Mouse (Mus musculus): ENCODE data around the gene Fam53b. TPM values are rescaled to one million over a fixed set of nuclear protein-coding genes. Genes with fewer than 3 reads are reported as not detected.

Gene Fam53b
- 27.2 and 35.3 TPM in 2 replicates for polyA plus RNA-seq (2012; ENCODE audit: insufficient read depth, insufficient read length, missing spikeins)

DNA sequence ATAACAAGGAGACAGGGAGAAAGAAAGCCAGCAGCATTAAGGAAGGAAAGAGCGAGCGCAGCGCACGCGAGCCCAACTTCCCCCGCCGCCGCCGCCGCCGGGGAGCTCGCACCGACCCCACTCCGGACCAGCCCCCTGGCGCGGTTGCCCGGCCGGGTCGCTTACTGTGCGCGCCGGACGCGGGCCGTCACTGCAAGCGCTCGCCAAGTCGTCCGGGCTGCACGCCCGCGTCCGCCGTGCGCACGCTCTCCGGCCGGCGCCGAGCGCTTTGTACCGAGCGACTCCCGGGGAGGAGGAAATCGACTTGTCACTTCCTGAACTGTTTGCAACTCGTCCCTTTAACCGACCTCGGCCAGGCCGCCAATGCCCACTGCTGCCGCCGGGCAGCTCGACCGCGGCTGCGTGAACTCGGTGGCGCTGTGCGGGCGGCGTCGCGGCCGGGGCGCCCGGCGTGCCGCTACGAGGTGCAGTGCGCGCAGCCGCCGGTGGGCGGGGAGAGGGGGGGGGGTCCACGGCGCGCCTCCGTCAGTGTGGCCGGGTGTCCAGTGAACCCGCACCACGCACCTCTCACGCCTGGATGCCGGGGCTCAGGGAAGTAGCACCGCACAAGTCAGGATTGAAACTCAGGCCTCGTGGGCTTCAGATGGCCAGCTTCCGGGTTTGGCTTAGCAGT is at the start of gene Fam53b:
TSS of gene Fam53b (minus strand) at position 471 of the 673 bp plus-strand sequence.
- H3K4me3 ChIP-seq (ENCODE audit: insufficient read depth, low read length) = peak within 1 kb of the TSS; percentile 99
- H3K27ac ChIP-seq (ENCODE audit: insufficient read depth, low read depth, low read length) = peak within 1 kb of the TSS; percentile 98
- no peak for TF ChIP-seq POLR2A (IDR thresholded peaks at IDR 0.05; ENCODE audit: borderline replicate concordance, low read depth, low read length)
- no peak for TF ChIP-seq CTCF (IDR thresholded peaks at IDR 0.05; ENCODE audit: low read depth, low read length)
- H3K4me1 ChIP-seq (ENCODE audit: control insufficient read depth, insufficient read depth, low read length) = peaks cover 25% of the 10 kb centered on the region

DNA sequence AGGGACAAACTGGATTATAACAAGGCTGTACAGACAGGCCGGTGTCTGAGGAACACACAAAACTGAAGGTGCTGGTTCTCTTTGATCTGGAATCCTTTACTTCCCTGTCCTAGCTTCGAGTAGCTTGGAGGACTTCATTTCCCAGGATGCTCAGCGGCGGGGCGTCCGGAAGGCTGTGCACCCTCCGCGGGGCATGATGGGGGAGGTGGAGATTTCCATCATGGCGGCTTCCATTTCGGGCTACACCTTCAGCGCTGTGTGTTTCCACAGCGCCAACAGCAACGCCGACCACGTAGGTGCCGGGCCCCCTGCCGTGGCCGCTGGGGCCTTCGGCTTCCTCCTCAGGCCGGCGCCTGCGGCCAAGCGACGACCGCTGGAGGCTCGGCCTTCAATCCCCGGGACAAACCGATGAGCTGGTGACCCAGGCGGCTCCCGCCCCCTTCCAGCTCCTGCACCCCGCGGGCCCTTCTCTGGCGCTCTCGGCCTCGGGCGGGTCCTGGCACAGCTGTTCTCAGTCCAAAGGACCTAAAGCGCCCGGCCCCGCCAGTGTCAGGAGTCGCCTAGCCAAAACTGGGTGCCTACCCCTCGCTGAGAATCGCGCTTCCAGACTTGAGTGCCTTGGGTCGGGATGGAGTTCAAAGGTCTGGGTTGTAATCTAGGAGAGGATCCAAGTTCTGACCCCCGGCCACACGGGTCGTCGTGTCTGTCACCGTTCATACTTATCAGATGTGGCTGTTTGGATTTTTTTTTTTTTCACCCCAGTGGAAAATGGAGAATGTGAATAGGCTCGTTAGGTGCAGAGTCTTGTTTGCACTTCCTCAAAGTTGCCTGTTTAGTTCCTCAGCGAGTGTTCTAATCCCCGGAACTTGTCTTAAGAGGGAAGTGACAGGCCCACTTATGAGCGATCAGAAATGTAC is 45.6 kb upstream of the Fam53b start, which contains the start of gene Abraxas2:
TSS of gene Abraxas2 (plus strand) at position 184 of the 917 bp plus-strand sequence.
- H3K4me3 ChIP-seq (ENCODE audit: insufficient read depth, low read length) = peak within 1 kb of the TSS; percentile 89
- peaks cover 31% of the 10 kb centered on the region for H3K4me1 ChIP-seq (ENCODE audit: control insufficient read depth, insufficient read depth, low read length)
- peak within 1 kb of the TSS; percentile 88 for H3K27ac ChIP-seq (ENCODE audit: insufficient read depth, low read depth, low read length)
- TF ChIP-seq CTCF (IDR thresholded peaks at IDR 0.05; ENCODE audit: low read depth, low read length) (no peak), POLR2A (IDR thresholded peaks at IDR 0.05; ENCODE audit: borderline replicate concordance, low read depth, low read length) (no peak)

DNA sequence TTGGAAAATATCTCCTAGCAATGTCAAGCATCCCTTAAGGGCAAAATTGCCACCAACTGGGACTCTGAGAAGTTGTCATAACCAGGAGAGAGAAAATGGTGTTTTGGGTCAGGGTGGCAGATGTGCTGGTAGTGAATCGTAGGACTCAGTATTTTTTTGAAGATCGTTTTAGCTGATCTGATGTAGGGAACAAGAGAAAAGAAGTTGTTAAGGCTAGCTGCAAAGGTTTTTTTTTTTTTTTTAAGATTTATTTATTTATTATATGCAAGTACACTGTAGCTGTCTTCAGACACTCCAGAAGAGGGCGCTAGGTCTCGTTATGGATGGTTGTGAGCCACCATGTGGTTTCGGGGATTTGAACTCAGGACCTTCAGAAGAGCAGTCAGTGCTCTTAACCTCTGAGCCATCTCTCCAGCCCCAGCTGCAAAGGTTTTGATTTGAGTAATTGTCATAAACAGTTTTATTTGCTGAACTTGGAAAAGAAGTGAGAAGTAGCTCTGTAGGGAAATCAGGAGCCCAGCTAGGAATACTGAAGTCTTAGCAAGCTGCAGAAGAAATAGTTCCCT is 44.4 kb upstream of the Fam53b start:
- Histone ChIP-seq H3K27ac (ENCODE audit: insufficient read depth, low read depth, low read length) (no peak overlapping the region), H3K4me3 (ENCODE audit: insufficient read depth, low read length) (no peak overlapping the region), H3K4me1 (ENCODE audit: control insufficient read depth, insufficient read depth, low read length) (peaks cover 19% of the 10 kb centered on the region)
- TF ChIP-seq POLR2A (IDR thresholded peaks at IDR 0.05; ENCODE audit: borderline replicate concordance, low read depth, low read length) (no peak), CTCF (IDR thresholded peaks at IDR 0.05; ENCODE audit: low read depth, low read length) (peak; percentile 28; the same call in 1 of the 2 replicates)

DNA sequence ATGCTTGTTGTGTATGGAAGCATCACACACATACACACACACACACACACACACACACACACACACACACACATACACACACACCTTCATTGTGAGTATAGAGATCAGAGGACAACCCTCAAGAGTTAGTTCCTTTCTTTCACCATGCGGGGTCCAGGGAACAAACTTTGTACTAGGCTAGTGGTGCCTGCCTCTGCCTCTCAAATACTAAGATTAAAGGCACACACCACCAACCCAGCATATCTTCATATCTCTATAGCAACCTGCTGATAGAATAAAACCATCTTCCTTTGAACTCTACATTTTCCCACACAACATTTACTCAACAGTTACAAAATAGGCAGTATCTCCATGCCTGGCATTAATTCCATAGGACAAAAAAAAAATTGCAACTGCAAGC is 42.4 kb upstream of the Fam53b start:
- Histone ChIP-seq H3K4me1 (ENCODE audit: control insufficient read depth, insufficient read depth, low read length) (peaks cover 13% of the 10 kb centered on the region), H3K27ac (ENCODE audit: insufficient read depth, low read depth, low read length) (no peak overlapping the region), H3K4me3 (ENCODE audit: insufficient read depth, low read length) (no peak overlapping the region)
- no peak for TF ChIP-seq POLR2A (IDR thresholded peaks at IDR 0.05; ENCODE audit: borderline replicate concordance, low read depth, low read length)
- no peak for TF ChIP-seq CTCF (IDR thresholded peaks at IDR 0.05; ENCODE audit: low read depth, low read length)

DNA sequence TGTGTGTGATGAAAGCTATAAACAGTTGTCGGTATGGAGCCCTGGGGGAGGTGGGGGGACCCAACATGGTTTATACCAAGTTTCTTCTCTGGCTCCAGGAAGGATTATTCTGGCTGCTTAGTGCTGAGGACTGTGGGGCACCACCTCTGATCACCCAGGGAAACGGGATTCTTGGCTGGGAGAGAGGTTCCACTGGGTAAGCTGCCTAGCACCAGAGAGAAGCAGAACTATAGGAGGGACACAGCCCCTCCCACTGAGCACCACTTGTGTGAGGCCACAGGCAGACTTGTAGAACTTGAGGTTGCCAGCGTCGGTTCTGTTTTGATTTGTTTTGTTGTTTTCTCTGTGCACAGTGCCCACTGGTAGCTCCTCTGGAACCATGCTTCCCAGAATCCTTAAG is 40.3 kb upstream of the Fam53b start:
- Histone ChIP-seq H3K4me1 (ENCODE audit: control insufficient read depth, insufficient read depth, low read length) (peaks cover 11% of the 10 kb centered on the region), H3K27ac (ENCODE audit: insufficient read depth, low read depth, low read length) (no peak overlapping the region), H3K4me3 (ENCODE audit: insufficient read depth, low read length) (no peak overlapping the region)
- no peak for TF ChIP-seq CTCF (IDR thresholded peaks at IDR 0.05; ENCODE audit: low read depth, low read length)
- TF ChIP-seq POLR2A (IDR thresholded peaks at IDR 0.05; ENCODE audit: borderline replicate concordance, low read depth, low read length) = no peak

DNA sequence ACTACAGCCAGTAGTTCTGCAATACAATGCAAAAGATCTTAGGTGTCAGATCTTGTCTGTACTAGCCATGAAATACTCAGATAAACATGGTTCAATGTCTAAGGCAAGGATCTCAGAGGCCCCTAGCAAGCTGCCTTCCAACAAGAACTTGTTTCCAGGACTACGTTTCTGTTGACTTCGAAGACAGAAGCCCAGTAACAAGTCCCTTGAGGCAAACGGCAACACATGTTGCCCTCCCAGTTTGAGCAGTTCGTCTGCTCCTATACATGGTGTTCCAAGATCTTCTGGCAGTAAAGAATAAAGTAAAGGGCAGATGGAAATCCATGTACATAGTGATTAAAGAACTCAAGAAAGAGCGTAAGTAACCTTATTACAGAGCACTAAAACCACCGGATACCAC is 39.7 kb upstream of the Fam53b start:
- H3K27ac ChIP-seq (ENCODE audit: insufficient read depth, low read depth, low read length) = no peak overlapping the region
- H3K4me3 ChIP-seq (ENCODE audit: insufficient read depth, low read length) = no peak overlapping the region
- H3K4me1 ChIP-seq (ENCODE audit: control insufficient read depth, insufficient read depth, low read length) = peaks cover 7% of the 10 kb centered on the region
- TF ChIP-seq CTCF (IDR thresholded peaks at IDR 0.05; ENCODE audit: low read depth, low read length) (no peak), POLR2A (IDR thresholded peaks at IDR 0.05; ENCODE audit: borderline replicate concordance, low read depth, low read length) (no peak)

DNA sequence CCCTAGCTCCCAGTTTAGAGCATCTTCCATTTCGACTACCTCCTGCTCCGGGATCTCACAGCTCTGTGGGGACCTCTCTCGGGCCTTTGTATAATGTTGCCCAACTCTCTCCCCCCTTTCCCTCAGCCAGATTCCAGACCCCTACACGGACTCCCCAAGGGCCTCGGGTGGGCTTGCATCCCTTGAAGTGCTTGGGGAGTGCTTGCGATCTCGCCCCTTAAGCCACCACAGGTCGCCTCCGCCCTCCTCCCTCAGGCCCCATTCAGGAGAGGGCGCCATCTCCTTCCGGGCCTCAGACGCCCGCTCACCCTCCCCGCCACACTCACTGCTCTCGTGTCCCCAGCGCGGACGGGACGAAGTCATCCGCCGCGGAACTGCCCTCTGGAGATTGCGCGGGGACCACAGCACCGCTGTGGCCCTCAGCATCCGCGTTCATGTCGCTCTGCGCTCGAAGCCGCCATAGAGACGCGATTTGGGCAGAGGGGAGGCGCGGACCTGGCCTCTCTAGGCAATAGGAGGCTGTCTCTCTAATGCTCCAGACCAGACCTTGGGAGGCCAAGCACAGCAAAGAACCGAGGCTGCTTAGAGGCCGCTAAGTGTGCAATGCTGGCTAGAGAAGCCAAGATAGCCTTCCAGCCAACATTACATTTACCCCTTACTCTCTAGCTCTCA is 38.6 kb upstream of the Fam53b start, which contains the start of gene Eef1akmt2:
TSS of gene Eef1akmt2 (minus strand) at position 501 of the 672 bp plus-strand sequence.
- Histone ChIP-seq H3K27ac (ENCODE audit: insufficient read depth, low read depth, low read length) (peak within 1 kb of the TSS; percentile 79), H3K4me1 (ENCODE audit: control insufficient read depth, insufficient read depth, low read length) (peaks cover 2% of the 10 kb centered on the region), H3K4me3 (ENCODE audit: insufficient read depth, low read length) (peak within 1 kb of the TSS; percentile 91)
- no peak for TF ChIP-seq POLR2A (IDR thresholded peaks at IDR 0.05; ENCODE audit: borderline replicate concordance, low read depth, low read length)
- TF ChIP-seq CTCF (IDR thresholded peaks at IDR 0.05; ENCODE audit: low read depth, low read length) = no peak

DNA sequence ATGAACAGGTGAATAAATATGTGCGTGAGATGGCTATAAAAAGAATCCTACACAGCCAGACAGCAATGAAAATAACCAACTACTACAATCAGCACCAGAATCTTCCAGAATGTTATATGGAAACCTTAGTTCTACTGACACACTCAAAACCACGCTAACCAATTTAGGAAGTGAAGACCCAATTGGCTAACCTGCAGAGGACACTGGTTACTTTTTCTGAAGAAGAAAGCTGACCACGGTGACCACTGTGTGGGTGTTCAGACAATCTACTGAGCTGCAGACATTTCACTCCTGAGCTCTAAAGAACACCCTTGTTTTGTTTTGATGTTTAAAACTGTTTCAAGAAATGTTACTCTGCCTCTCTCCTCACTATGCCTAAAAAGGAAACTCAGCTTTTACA is 29.5 kb upstream of the Fam53b start:
- no peak for TF ChIP-seq POLR2A (IDR thresholded peaks at IDR 0.05; ENCODE audit: borderline replicate concordance, low read depth, low read length)
- no peak for TF ChIP-seq CTCF (IDR thresholded peaks at IDR 0.05; ENCODE audit: low read depth, low read length)
- Histone ChIP-seq H3K4me1 (ENCODE audit: control insufficient read depth, insufficient read depth, low read length) (peaks cover 17% of the 10 kb centered on the region), H3K4me3 (ENCODE audit: insufficient read depth, low read length) (no peak overlapping the region), H3K27ac (ENCODE audit: insufficient read depth, low read depth, low read length) (no peak overlapping the region)

DNA sequence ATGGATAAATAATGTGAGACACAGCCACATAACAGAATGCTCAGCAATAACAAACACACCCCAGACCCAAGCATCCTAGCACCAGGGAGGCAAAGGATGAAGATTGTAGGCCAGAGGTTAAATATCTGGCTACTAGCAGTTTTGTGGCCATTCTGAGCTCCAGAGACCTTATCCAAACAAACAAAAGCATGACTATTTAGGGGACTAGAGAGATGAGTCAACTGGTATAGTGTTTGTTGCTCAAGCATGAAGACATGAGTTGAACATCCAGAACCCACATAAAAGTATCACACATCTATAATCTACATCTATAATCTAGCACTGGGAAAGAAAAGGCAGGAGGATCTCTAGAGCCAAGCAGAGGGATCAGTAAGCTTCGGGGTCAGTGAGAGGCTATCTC is 28.8 kb upstream of the Fam53b start:
- Histone ChIP-seq H3K4me3 (ENCODE audit: insufficient read depth, low read length) (no peak overlapping the region), H3K4me1 (ENCODE audit: control insufficient read depth, insufficient read depth, low read length) (peaks cover 17% of the 10 kb centered on the region), H3K27ac (ENCODE audit: insufficient read depth, low read depth, low read length) (no peak overlapping the region)
- TF ChIP-seq POLR2A (IDR thresholded peaks at IDR 0.05; ENCODE audit: borderline replicate concordance, low read depth, low read length) (no peak), CTCF (IDR thresholded peaks at IDR 0.05; ENCODE audit: low read depth, low read length) (no peak)
